Mouse (Mus musculus) G1E (cell line): ENCODE results near the gene Cct6b.

ENCODE experiments used
- CTCF ChIP-seq: IDR thresholded peaks from 2 replicates; pipeline ENCODE4 v1.5.1; 2012; ENCODE audit warnings: low read depth, low read length, inconsistent platforms, mixed read lengths
- GATA1 ChIP-seq: IDR thresholded peaks from 2 replicates; pipeline ENCODE4 v1.6.1; 2012; ENCODE audit warnings: borderline replicate concordance, low read length, inconsistent platforms, mixed read lengths
- GATA2 ChIP-seq: IDR thresholded peaks from 2 replicates; pipeline ENCODE4 v1.6.1; 2012; ENCODE audit warnings: low read depth, low read length, inconsistent platforms, borderline replicate concordance

DNA sequence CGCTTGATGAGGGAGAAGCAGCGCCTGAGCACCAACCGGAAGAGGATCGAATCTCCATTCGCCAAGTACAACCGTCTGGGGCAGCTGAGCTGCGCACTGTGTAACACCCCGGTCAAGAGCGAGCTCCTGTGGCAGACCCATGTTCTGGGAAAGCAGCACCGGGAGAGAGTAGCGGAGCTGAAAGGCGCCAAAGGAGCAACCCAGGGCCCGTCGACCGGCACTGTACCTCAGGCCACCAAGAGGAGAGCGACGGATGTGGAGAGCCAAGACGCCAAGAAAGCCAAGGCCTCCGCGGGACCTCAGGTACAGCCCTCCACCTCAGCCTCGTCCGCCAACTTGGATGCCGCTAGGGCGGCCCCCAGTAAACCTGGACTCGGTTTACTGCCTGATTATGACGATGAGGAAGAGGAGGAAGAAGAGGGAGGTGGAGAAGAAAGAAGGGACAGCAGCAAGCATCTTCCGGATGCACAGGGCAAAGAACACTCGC is 360 bp upstream of the Cct6b start:
- TF ChIP-seq CTCF (no peak), GATA2 (no peak), GATA1 (no peak)
